Mouse (Mus musculus) frontal cortex, postnatal 36 days (tissue): ENCODE measurements at regions not wholly inside any gene's neighbourhood (a gene's known extent, or its start where the extent isn't known, plus 50 kb on each side); places are given as distances from the start of the nearest gene placed in this dataset.

Experiments
- DNase-seq, 2 experiments: peaks; one replicate each; pipeline ENCODE4 v3.0.0; 2022; ENCODE audit warnings: low spot score in 2 of 2

DNA sequence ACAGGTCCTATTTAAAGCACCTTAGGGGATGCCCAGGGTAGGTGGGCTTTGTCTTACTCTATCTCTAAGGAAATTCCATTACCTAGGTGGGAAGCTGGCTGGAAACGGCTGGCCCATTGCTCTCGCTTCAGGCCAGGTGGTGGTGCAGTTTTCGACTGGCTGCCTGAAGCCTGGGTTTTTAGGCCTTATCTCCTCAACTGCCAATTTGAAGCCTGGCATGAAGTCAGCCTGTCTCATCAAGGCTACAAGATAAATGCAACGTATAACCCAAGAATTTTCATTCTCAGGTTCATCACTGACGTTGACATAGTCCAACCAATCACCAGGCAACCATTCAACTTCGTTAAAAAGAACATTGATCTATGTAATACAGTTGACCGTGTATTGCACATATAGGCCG, 417.3 kb upstream of the Gm6657 start:
- no peak for DNase-seq

DNA sequence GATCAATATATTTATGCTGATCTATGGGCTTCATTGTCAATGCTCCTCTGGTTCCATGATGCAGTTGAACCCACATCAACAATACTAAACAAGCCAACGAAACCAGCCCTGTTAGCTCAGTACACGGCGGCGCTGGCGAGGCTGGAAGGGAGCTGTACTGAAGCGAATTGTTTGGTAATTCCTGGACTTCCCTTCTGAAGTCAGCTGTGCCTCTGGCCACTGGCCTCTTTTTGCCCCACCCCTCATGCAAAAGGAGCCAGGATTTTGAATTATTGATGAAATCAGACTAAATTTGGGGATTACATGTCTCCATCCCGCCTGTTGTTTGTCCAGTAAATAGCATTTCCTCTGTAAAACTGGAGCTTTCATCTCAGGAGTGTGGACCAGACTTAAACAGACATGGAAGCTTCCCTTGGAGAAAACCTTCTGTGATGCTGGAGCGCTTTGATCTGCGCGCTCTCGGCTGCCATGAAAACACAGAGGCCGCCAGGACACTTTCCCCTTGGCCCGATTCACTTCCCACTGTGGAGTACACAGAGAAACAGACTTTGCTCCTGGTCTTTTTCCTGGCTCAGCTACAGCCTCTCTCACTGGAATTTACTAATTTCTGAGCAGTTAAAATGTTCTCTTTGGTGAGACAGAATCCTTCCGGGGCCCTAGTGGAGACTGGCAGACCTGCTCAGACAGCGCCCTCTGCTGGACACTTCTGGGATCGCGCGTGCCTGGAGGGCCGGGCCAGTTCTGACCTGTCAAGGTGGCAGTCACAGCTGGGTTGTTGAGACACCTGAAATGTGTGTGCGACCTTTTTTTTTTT, 412.9 kb upstream of the Gm6657 start:
- DNase-seq = peak; percentile 87 to 91

DNA sequence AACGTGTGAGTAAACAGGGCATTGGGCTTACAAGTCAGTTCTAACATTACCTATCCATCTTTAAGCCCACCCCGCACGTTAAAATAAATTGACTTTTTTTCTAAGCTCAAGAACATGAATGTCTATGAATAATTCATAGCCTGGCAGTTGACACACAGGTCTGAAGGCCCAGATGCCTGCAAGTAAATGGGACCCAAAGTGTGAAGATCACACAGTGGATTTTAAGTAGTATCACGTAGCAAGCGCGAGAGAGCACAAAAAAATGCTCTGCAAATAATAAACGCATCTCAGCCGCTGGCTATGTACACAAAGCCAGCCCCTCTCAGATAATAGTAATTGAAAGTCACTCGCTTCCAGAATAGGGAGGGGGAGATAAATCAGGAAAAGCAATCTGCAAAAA, 410.1 kb upstream of the Gm6657 start:
- no peak for DNase-seq

DNA sequence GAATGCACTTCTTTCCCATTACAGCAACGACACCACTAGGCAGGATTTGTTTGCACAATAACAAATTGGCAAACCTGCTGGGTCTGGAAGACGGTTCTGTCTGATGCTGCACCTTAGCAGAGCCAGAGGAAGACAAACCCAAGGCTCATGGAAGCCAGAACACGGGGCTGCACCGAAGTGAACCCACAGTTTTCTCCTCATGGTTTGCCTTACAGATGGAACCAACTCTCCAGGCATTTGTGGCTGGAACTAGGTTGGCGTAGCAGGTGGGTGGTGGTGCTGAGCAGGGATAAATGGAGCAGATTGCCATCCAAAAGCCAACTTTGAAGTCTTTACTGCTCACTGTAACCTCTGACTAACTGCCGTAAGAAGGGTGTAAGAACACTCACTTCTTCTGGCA, 408.4 kb upstream of the Gm6657 start:
- peak; percentile 32 to 52 for DNase-seq

DNA sequence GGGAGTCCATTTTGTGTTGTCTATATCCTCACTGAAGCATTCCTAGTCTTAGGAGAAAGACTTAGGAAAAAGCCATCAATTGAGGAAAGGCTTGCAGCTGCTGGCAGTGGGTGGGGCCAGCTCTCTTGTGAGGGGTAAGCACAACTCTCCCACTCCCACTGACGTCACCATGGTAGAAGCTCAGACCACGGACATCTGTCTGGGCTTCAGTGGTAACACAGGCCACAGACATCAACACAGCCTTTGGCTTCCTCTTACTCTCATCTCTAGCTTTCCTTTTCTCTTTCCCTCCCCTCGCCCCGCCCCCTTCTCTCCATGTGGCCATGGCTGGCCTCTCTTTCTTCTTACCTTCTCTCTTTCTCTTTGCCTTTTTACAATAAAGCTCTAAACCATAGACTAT, 407.4 kb upstream of the Gm6657 start:
- no peak for DNase-seq

- no peak for DNase-seq
These were observed 405.8 kb upstream of the Gm6657 start for GRCm38 (mm10) chr12:77788273-77788672.

GRCm38 (mm10) chr12:77789427-77789826, 404.6 kb upstream of the Gm6657 start:
- DNase-seq = no peak

- no peak for DNase-seq
These were observed 404.2 kb upstream of the Gm6657 start for GRCm38 (mm10) chr12:77789871-77790270.

- no peak for DNase-seq
These were observed 403.0 kb upstream of the Gm6657 start for GRCm38 (mm10) chr12:77790891-77791672.

GRCm38 (mm10) chr12:77798516-77798915, 395.5 kb upstream of the Gm6657 start:
- DNase-seq = no peak

- DNase-seq = no peak
These were observed 394.8 kb upstream of the Gm6657 start for GRCm38 (mm10) chr12:77799134-77799770.

DNA sequence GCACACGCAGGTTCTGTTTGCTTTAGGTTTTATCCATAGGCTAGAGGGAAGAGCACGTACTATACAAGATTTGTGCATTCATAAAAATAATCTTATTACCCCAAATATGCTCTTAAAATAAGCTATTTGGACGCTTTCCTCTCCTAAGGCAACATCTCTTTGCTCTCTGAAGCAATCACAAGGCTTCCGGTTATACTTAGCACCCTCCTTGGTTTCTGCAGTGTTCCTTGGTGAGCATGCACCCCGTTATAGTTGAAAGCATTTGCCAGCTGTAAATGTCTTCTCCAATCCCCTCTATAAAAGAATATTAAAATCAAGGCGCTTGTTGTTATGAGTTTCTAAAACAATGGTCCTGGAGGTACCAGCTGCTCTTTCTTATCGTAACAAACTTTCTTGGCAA, 386.4 kb upstream of the Gm6657 start:
- no peak for DNase-seq

- DNase-seq = peak in 1 of 2 experiments; percentile 30
These were observed 382.8 kb upstream of the Gm6657 start for GRCm38 (mm10) chr12:77811276-77811675.

DNA sequence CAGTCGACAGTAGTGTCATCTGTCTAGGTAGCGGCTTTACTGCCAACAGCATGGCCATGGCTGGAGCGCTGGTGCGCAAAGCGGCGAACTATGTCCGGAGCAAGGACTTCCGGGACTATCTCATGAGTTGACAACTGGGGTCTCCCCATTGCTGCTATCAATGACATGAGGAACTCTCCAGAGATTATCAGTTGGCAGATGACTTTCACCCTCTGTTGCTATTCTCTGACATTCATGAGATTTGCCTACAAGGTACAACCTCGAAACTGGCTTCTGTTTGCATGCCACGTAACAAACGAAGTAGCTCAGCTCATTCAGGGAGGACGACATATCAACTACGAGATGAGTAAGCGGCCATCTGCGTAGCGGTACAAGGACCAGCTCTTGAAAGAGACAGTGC, 374.6 kb upstream of the Gm6657 start:
- DNase-seq = no peak

DNA sequence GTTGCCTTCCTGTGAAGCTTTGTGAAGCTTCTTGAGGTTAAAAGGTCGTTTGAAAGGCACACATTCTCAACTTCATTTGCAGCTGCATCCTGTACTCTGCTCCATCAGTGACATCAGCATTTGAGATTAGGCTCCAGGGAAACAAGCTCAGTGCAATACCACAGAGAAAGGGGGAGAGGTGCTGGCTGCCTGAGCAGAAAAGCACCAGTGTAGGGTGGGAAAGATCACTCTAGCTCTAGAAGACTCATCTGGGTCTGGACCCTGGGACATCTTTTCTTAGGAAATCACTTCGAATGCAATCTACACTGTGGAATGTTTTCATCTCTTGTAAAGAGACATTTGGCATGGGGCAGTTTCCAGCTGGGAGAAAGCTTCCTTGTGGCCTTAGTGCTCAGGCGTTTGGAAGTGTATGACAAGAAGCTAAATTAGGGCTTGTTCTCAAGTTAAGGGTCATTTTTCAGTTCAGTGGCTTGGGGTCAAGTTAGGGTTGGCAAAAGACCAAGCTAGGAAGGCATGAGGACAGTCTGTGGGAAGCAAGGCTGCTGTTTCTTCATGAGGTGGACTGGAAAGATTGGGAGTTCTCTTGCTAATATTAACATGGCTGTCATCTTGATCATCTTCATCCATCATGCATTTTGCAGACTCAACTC, 370.5 kb upstream of the Gm6657 start:
- DNase-seq = no peak

GRCm38 (mm10) chr12:77833411-77834169, 360.5 kb upstream of the Gm6657 start:
- no peak for DNase-seq

GRCm38 (mm10) chr12:77834891-77835290, 359.2 kb upstream of the Gm6657 start:
- no peak for DNase-seq

GRCm38 (mm10) chr12:77836231-77836630, 357.8 kb upstream of the Gm6657 start:
- DNase-seq = no peak

DNA sequence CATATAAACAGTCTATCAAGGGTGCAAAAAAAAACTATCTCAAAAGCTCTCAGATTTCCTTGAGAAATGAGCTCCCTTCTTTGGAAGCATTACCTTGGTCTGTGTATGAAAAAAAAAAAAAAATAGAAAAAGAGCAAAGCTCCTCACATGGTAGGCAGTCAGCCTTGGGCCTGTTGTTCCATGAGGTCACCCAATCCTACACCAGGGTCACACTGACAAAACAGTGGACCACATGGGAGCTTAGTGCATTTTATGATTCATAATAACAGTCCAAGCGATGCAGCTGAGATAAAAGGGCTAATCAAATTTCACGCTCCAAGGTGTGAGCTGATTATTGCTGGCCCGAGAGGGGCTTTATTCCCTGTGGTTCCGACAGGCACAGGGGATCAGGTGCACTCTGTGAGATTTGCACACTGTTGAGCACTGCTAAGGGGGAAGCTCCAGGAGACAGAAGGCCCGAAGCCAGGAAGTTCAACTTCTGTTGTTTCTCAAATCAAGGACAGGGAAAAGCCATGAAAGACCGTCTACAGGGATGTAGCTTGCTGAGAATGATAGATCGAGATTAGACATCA, 352.1 kb upstream of the Gm6657 start:
- DNase-seq = no peak

GRCm38 (mm10) chr12:77852595-77853577, 341.2 kb upstream of the Gm6657 start:
- no peak for DNase-seq
